Comparison of ENCODE assay signal across 21 mouse cellular contexts in the genomic region with DNA sequence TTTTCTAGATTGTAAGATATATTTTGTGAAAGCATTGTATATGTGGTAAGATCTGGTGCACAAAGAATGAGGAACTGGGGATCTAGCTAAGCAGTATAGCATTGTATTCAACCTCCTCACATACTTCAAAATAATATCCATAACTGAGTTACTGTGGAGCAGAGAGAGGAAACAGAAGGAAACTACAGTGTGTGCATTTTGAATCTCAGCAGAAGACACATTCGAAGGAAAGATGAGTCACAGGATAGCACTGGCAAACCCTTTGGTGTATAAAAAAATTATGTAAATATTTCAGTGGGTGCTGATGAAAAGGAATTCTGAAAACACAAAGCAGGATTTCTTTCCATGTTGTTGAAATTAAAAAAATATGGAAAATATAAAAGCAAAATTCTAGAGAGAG.
"Had no signal": no experiment of that assay in that cellular context is flagged by ENCODE, and none has a peak within 500 bp of the region (broad histone marks: within the 10 kb centered on the region; RNA-seq: fewer than 3 reads in every experiment).

No protein-coding gene starts in this region.

- H3K36me3 ChIP-seq: midbrain, embryonic 10.5 days; midbrain, embryonic 12.5 days; neural tube, embryonic 13.5 days; neural tube, embryonic 15.5 days; stomach, embryonic 15.5 days had no signal

- H3K4me3 ChIP-seq: midbrain, embryonic 10.5 days; midbrain, embryonic 12.5 days; myocyte; neural tube, embryonic 13.5 days; neural tube, embryonic 15.5 days; stomach, embryonic 15.5 days had no signal

- H3K27ac ChIP-seq: liver, embryonic 14.5 days; midbrain, embryonic 10.5 days; midbrain, embryonic 12.5 days; neural tube, embryonic 13.5 days; neural tube, embryonic 15.5 days; stomach, embryonic 15.5 days; stomach, postnatal 0 days had no signal

- DNase-seq: lung, adult 18-20 months; lung, embryonic 14.5 days; lung, postnatal 10 days; lung, postnatal 4 days; midbrain, embryonic 14.5 days; retina, postnatal 1 day; right cerebral cortex, postnatal 14 days; right cerebral cortex, postnatal 4 days; spleen, adult 18-20 months; thymus, adult 18-20 months; thymus, postnatal 14 days; thymus, postnatal 36 days had no signal

- H3K27me3 ChIP-seq: midbrain, embryonic 12.5 days; neural tube, embryonic 13.5 days; neural tube, embryonic 15.5 days; stomach, embryonic 15.5 days had no signal

- H3K9me3 ChIP-seq: midbrain, embryonic 10.5 days; midbrain, embryonic 12.5 days; neural tube, embryonic 13.5 days; neural tube, embryonic 15.5 days; stomach, embryonic 15.5 days had no signal

- H3K4me1 ChIP-seq: midbrain, embryonic 10.5 days; midbrain, embryonic 12.5 days; neural tube, embryonic 13.5 days; neural tube, embryonic 15.5 days; stomach, embryonic 15.5 days had no signal

- ATAC-seq: midbrain, embryonic 16.5 days had no signal

- H3K9ac ChIP-seq: liver, embryonic 14.5 days; lung, embryonic 14.5 days; midbrain, embryonic 12.5 days; neural tube, embryonic 13.5 days; neural tube, embryonic 15.5 days; stomach, embryonic 15.5 days had no signal
